Mouse (Mus musculus) ovary, postnatal 36 days (tissue): Measurements from ENCODE around the gene Zdhhc17.

ENCODE experiments used
- DNase-seq: peaks from one replicate; pipeline ENCODE4 v3.0.0; 2022; ENCODE audit warnings: low spot score, mixed read lengths

Gene Zdhhc17

DNA sequence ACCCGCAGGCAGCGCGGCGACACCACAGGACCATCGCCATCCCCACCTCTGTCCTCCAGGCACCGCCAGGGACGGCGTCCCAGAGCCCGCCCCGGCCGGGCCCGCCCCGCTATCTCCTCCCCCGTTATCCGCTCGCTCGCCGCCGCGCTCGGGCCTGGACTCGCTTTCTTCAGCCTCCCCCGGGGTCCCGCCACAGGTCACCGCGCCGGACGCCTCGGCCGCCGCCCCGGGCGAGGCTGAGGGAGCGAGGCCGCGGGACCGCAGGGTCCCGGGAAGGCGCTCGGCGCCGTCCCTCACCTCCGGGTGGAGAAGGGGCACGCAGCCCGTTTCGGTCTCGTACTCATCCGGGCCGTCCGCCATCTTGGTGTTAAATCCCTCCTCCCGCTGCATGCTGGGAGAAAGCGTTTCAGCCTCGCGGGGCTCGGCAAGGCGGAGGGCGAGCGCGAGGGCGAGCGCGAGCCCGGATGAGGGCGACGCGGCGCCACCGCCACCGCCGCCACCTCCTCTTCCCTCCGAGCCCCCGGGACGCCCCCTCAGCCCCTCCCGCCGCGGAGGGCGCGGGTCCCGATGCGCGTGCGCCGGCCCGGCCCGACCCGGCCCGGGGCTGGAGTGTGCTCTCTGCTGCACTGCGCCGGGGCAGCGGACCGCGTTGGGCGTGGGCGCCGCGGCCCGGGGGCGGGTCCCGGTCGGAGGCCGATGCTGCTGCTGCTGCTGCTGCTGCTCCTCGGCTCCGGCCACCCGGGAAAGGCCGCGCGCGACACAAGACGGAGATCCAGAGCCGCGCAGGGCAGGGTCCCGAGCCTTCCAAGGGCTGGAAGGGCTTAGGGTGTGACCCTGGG, at the start of gene Zdhhc17:
Gene Zdhhc17 (minus strand): TSS at position 500 of the 839 bp plus-strand sequence.
- peak; percentile 88 for DNase-seq

DNA sequence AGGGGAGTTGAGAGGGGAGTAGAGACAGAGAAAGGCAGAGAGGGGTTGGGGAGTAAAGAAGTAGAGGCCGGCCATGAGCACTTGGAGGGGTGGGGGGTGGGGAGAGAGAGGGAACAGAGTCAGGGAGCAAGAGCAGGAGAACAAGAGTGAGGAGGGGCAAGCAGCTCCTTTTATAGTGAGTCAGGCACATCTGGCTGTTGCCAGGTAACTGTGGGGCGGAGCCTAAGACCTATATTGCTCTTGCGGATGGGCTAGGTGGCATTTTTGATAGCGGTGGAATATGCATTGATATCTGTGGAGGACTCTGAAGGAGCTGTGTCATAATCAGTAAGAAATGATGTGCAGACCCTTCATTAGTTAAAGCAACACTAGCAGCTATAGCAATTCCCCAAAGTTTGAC, 45.8 kb upstream of the Zdhhc17 start:
- no peak for DNase-seq

DNA sequence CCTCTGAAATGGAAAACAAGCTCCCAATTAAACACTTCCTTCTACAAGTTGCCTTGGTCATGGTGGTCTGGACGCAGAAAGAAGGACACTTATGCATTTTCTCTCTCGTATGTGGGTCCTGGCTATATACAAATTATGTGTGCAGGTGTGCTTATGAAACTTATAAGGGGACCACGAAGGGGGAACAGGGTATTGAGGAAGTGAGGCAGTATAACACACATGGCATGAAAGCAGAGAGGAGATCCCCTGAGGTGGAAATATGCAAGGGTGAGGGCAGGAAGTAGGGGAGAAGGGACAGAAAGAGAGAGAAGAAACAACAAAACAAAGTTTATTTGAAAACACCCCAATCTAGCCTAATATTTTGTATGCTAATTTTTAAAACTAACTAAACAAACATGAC, 41.7 kb upstream of the Zdhhc17 start:
- no peak for DNase-seq

DNA sequence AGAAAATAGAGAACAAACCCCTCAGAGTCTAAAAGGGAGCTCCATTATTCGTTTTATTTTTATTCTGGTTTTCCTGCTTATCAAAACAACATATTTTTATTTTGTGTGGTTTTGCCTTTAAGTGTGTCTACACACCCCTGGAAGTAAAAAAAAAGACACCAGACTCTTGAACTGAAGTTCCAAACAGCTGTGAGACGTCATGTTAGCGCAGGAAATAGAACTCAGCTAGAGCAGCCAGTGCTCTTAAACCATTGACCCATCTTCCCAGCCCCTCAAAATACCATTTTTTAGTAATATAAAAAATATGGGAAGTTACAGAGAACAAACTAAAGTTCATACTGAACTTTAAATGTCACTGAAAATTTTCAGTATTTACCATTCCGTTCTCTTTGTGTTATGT, 40.6 kb upstream of the Zdhhc17 start:
- no peak for DNase-seq

DNA sequence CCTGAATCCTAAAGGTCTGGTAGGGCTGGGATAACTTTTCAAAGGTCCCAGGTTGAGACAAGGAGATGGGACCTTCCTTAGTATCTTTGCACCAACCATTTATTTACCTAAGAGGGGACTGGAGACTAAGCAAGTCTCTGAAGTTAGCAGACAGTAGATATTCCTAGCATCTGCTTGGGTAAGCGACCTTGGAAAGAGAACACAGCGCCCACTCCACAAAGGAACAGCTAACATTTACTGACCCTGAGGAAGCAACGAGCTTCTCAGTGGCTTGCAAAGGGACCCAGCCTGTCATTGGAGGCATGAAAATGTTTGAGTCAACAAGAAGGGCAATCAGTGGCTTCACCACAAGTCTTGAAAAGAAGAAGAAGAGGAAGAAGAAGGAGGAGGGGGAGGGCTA, 40.1 kb upstream of the Zdhhc17 start:
- DNase-seq = peak; percentile 22

DNA sequence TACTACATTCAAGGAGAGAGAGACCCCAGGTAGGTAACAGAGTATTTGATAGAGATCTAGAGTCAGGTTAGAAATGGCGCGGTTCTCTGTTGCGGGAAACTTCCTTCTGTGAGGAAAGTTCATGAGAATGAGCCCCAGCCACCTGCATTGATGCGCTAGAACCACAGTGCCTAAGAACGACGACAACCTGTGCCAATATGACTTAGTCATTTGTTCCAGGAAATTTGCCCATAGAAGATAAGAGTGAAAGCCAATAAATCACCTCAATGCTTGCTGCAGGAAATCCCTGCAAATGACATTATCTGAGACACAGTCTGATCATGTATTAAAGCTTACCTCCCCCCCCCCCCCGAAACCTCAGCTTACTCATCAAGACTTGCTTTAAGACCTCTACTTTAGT, 38.0 kb upstream of the Zdhhc17 start:
- no peak for DNase-seq

DNA sequence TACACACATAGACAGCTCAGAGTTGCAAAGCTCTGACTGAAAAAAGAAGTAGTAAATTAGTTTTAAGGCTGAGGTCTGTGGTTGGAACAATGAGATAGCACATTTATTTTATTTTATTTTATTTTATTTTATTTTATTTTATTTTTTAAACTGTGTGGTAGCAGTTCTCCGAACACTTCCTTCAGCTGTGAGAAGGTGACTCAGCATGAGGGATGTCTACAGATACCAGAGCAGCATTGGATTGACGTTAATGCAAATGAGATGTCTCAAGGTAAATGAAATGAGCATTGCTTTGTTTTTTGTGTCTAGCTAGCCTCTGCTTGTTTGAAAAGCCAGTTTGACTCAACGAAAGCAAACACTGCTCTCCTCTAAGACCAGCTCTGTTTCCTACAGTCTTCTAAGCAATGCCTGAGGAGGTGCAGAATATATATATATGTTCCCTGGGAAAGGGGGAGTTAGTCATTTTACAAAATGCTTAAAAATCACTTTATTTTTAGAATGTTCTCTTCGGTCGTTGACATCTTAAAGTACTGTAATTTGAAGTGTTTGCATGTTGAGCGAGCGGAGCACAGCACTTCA, 30.2 kb upstream of the Zdhhc17 start:
- no peak for DNase-seq

DNA sequence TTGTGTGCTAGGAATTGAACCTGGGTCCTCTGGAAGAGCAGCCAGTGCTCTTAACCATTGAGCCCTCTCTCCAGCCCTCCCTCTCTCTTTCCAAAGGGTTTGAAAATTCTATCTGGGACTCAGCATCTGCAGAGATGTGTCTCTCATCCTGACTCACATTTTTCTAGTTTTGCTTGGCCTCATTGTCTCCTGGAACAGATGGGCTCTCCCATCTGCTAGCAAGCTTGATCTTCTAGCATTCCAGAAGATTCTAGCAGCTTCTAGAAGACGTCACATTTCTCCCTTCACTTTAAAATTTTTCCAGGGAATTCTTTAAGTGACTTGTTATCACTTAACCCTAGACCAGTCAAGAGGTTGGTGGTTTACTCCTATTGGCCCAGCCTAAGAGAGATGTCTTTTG, 26.9 kb upstream of the Zdhhc17 start:
- DNase-seq = no peak

DNA sequence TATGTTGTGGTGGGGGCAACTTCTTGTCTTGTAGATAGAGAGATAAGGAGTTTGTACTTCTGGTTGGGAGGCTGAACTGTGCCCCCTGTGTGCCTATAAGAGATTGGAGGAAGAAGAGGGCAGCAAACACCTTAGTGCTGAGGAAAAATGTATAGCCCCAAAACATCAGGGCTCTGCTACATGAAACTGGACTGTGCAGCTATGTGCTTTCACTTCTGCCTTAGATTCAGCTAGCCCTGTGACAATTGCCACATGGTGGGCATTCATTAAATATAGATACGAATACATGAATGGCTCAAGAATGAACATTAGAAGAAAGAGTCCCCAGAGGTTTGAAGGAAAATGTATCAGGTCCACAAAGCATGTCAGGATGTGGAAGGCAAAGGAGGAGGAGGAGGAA, 25.2 kb upstream of the Zdhhc17 start:
- no peak for DNase-seq

DNA sequence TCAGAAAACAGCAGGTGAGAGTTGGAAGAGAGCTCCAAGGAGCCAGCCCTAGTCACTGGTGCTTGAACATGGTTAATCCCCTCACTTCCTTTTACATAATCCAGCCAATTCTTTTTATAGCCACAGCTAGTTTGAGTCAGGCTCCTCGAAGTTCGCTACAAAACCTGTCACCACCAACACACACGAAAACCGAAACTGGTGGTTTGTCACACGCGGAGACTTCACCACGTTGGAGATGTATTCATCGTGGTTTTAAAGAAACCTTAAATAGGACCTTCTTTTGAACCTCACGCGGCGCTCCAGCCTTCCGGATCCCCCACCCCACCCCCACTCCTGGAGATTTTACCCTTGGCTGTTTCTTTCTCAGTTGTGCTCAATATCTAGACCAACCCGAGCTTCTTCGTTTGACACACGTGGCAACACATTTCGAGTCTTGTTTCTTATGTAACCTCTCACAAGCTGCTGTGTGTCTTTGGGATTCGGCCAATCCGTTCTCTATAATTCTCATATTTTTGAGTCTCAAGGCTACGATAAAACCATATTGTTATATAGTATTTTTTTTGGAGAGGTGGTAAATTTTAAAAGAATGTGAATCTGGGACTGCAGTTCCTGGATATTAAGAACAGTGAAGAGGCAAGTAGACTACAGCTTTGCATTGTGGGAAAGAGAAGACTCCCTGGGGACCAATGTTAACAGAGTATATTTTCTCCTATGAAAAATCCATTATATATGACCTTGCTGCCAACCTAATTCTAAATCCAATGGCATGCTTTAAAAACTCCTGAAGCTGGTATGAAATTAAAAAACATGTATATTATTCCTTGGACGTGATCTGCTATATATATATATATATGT, 21.8 kb upstream of the Zdhhc17 start:
- DNase-seq = no peak

DNA sequence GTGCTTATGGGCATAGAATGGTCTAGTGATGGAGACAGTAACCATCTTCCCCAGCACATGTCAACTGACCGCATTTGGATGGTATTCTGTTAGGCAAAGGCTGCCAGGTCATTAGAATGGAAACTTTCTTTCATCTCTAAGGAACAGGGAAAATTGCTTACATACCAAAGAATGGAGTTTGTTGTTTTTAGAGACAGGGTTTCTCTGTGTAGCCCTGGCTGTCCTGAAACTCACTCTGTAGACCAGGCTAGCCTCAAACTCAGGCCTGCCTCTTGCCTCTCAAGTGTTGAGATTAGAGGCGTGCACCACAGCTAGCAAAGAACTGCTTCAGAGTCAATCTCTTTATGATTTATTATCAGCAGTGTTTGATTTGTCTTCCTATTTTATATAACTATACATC, 20.9 kb upstream of the Zdhhc17 start:
- DNase-seq = no peak

DNA sequence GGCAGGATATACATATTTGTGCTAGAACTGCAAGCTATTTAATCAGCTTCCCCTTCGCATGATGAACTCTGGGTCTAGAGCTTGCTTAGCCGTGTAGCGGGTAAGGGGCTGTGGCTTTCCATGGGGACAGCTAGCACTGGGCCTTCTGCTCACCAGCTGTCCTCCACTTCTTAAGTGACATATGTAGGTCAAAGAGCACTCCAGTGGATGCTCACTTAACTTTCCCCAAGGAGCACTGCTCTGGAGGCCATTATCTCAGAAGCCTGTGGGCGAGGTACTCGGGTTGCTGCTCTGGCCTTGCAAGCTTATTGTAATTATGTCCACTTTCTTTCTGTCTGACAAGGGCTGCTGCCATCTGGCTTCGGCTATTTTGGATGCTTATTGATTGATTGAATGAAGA, 16.2 kb upstream of the Zdhhc17 start:
- no peak for DNase-seq

DNA sequence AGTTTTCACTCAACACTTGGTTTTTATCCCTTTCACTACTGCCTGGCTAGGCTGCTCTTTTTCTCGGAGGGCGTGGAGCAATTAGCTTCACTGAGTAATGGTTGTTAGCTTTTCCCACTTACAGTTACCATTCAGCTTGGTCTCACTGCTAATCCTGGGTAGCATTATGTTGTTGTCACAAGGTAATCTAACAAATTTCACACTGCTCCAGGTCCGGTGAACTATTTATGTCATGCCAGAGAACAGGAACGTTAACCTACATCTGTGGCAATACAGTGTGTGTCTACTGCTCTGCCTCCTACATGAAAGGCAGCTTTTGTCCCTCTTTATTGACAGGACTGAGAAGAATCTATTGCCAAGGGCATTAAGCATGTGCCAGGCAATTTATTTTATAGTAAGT, 14.8 kb upstream of the Zdhhc17 start:
- DNase-seq = no peak

DNA sequence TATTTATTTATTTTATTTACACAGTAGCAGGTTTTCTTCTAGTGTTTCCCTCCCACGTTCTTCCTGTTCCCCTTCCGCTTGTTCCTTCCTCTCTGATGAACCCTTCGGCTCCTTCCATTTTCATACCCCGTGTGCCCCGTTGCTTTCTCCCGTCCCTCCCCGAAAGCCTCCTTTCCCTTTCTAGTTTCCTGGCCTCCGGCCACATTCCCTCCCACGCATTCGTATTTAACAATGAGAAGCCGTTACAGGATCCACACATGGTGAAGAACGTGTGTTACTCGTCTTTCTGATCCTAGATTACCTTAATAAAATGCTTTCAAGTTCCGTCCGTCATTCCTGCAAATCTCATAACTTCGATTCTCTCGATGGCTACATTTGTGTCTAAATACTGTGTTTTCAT, 4.5 kb upstream of the Zdhhc17 start:
- DNase-seq = peak; percentile 38

DNA sequence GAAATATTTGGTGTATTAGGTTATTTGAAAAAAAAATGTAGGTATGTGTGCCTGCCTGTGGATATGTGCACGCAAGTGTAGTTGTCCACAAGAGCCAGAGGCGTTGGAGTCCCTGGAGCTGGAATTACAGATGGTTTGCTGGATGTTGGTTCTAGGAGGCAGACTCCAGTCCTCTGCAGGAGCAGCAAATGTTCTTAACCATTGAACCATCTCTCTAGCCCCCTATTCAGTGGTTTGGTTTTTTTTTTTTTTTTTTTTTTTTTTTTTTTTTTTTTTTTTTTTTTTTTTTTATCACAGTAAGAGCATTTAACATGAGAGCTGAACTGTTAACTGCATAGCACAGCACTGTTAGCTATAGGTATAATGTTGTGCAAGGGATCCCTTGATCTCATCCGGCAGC, 3.3 kb upstream of the Zdhhc17 start:
- no peak for DNase-seq

DNA sequence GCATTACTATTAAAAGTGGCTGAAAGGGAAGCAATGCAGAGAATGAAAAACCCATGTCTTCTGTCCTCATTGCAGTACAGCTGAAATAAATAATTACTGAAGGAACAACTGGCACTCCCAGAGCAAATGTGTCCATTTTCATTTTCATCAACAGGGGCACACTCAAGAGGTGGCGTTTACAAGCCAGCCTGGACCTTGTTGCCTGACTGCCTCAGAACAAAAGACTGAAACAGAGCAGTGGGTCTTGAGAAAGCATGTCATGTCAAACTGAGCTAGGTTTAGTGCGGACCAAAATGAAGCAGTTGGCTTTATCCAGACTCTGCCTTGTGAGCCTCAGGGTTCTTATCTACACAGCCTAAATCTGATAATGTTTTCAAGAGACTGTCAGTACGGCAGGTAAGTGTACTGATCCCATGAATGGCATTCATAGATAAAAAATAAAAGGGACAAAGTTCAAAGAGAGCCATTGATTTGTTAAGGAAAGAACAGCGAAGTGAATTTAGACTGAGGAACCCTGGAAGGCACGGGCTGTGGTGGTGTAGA, 2.6 kb upstream of the Zdhhc17 start:
- DNase-seq = no peak

DNA sequence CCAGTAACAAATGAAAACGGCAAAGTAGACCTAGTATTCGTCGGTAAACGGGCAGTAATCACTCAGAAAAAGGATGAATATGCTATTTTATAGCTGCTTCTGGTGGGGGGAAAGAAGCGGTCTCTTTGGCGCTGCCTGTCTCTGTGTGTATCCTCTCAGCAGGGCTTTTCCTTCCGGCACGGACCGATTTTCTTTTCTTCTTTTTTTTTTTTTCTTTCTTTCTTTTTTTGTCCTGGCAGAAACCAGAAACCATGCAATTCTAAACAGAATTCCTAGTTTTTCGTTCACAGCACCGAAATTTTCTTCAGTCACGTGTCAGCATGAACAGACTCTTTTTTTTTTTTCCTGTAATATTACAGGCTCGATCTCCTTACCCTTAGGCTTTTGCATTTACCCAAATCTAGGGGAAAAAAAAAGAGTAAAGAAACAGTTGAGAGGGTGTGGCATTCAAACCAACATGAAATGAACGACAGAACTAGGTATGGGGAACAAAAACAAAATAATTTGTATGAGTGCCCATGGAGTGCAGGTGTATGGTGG, 1.4 kb upstream of the Zdhhc17 start:
- DNase-seq = no peak

DNA sequence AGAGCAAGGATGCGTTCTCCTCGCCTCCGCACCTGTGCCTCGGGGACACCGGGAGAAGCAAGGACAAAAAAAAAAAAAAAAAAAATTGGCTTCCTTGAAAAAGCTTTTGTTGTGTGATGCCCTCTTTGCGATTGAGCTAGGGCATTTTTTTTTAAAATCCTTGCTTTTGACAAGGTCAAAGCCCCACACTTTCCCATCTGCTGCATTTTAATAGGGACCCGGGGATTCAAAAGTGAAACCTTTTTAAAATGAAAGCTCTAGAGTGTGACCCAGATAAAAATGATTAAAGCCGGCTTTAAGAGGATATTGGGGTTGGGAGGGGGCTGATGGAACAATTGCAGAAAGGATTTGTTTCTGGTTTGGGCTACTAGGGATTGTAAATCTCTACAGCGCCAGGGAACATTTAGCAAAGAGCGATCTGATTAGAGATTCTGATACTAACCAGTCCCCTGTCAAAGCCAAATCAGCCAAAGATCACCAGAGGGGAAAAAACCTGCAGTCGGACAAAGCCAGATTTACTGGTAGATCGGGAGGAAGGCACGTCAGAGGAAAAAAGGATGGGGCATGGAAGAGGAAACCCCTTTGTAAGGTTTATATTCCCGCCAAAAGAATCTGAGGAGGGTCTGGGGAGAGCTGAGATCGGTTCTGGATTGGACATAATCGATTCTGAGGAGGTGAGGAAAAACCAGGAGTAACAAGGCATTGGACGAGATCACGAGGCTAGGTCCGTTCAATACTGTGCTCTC, 713 bp upstream of the Zdhhc17 start:
- DNase-seq = no peak

DNA sequence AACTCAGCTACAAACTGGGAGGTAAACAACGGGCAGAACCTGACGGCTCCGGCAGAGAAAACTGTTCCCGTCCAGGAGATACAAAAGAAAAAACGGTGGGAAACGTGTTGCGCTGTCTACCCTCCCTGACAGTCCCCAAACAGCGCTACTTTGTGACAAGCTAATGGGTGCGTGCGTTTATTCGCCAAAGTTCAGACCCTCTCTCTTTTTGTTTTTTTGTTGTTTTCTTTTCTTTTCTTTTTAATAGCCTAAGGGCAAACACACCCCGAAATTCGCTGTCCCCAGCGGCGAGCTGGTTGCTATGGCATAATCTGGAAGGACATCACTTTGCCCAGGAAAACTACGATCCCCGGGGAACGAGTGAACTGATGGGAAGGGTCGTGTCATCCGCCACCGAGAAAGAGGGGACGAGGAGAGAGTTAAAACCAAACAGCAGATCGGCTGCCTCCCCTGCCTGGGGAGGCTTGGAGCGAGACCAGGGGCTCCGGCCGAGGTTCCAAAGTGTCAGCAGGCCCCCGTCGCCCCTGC, 763 bp downstream of the Zdhhc17 start:
- no peak for DNase-seq

DNA sequence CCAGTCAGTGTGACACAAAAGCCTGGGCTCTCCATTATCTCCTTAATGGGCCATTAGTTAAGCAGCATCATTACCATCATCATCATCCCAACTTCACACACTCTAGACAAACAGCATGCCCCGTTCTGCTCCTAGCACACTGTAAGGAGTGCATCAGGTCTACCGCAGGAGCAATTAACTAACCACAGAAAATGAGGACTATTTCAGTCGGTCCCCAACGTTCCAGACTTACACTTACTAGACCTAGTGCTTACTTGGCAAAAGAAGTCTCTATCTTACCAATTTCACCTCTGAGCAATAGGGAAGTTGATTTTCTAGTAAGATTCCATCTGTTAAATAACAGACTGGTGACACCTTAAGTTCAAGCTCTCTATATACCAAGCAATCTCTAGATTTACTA, 2.3 kb downstream of the Zdhhc17 start:
- no peak for DNase-seq
